Mouse (Mus musculus) CH12.LX (cell line): ENCODE results near the gene Rgs7.

Experiments
- CTCF ChIP-seq, 2 experiments: IDR thresholded peaks in 1 of 2; conservative IDR thresholded peaks in 1 of 2; 2 replicates each; pipeline ENCODE4 v1.5.1; 2011 to 2012; ENCODE audit warnings: low read depth in 2 of 2, low read length in 2 of 2, improper control_type of control experiment in 1 of 2, inconsistent platforms in 1 of 2, mild to moderate bottlenecking in 1 of 2, moderate library complexity in 1 of 2
- GABPA ChIP-seq: IDR thresholded peaks from 2 replicates; pipeline ENCODE4 v1.6.1; 2012; ENCODE audit warnings: low read depth, low read length, improper control_type of control experiment, inconsistent platforms; ENCODE audit not compliant: insufficient replicate concordance
- ZC3H11A ChIP-seq: IDR thresholded peaks from 2 replicates; pipeline ENCODE4 v1.6.1; 2012; ENCODE audit warnings: low read depth, mild to moderate bottlenecking, inconsistent platforms, low read length, improper control_type of control experiment

DNA sequence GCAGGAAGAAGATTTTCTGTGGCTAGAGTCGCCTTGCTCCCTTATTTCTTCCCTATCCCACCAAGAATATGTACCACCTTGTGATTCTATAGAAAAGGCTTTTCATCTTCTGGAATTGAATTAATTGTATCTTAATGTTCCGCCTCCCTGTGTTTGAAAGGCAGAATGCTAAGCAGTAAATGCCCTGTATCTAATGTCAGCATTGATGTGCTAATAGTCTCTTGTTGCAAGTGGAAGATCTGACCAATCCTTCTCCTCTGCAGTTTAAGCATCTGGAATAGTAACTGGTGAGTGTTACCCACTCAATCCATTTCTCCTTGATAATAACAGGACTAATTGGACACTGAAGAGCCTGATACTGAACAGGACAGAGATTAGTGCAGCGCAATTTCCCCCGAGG lies 65.9 kb downstream of the Rgs7 start:
- TF ChIP-seq ZC3H11A = no peak
- TF ChIP-seq CTCF (conservative IDR thresholded peaks at IDR 0.05 in 1 of 2, IDR thresholded peaks at IDR 0.05 in 1 of 2; ENCODE audit: low read depth in 2 of 2, low read length in 2 of 2) = no peak
- no peak for TF ChIP-seq GABPA
